Mouse (Mus musculus) hindbrain, embryonic 16.5 days (tissue): ENCODE measurements around the gene 1700123O20Rik. TPM values are rescaled to one million over a fixed set of nuclear protein-coding genes. Genes with fewer than 3 reads are reported as not detected.

Experiments
- microRNA-seq: library from miRNA; unstranded; fragments of <30 nt; microRNA quantifications from one replicate; pipeline ENCODE4, GENCODE M21; 2017
- polyA plus RNA-seq: library from polyadenylated mRNA; unstranded; fragments of >200 nt; fragmentation: Nextera tagmentation; extraction: Ambion mirVana; gene quantifications from 2 replicates; pipeline ENCODE4 v1.2.1, GENCODE M21; 2015

1700123O20Rik gene
- polyA plus RNA-seq, 1 experiment from 2014 or later, result 69.1 TPM

Small RNAs within 50 kb of the gene (microRNA-seq; reads per million reads assigned to microRNA genes)
- gene Mir6948, result 1.7 reads per million

Other genes with a start within 250 kb of the 1700123O20Rik start
- gene Lrp10, start 222.1 kb upstream of the 1700123O20Rik start, polyA plus RNA-seq, result 31.4 and 35.6 TPM in 2 replicates
- gene Rem2, start 210.1 kb upstream of the 1700123O20Rik start, polyA plus RNA-seq, result 38.5 and 39.5 TPM in 2 replicates
- 93.2 and 103 TPM in 2 replicates for gene Prmt5, start 168.7 kb upstream of the 1700123O20Rik start, polyA plus RNA-seq
- 19.4 and 20.7 TPM in 2 replicates for gene Haus4, start 131.6 kb upstream of the 1700123O20Rik start, polyA plus RNA-seq
- 4.7 and 6.0 TPM in 2 replicates for gene Ajuba, start 108.7 kb upstream of the 1700123O20Rik start, polyA plus RNA-seq
- 5.4 and 5.5 TPM in 2 replicates for gene 4931414P19Rik, start 80.2 kb upstream of the 1700123O20Rik start, polyA plus RNA-seq
- gene Psmb5, start 68.2 kb upstream of the 1700123O20Rik start, polyA plus RNA-seq, result 445 and 467 TPM in 2 replicates
- 0.16 and 0.37 TPM in 2 replicates for gene Psmb11, start 64.8 kb upstream of the 1700123O20Rik start, polyA plus RNA-seq
- not detected in 2 replicates for gene Gm17606, start 45.3 kb upstream of the 1700123O20Rik start, polyA plus RNA-seq
- gene Cdh24, start 44.9 kb upstream of the 1700123O20Rik start, polyA plus RNA-seq, result 9.5 and 10.3 TPM in 2 replicates
- gene Acin1, start 715 bp downstream of the 1700123O20Rik start, polyA plus RNA-seq, result 89.5 and 98.2 TPM in 2 replicates
- gene Gm29776, start 12.6 kb downstream of the 1700123O20Rik start, polyA plus RNA-seq, result 0.28 and 0.34 TPM in 2 replicates
- gene Cebpe, start 26.0 kb downstream of the 1700123O20Rik start, polyA plus RNA-seq, result not detected in 2 replicates
- 8.6 and 11.2 TPM in 2 replicates for gene Slc7a8, start 95.7 kb downstream of the 1700123O20Rik start, polyA plus RNA-seq
- 0.20 TPM in 1 of 2 replicates, not detected in the other for gene Rnf212b, start 127.9 kb downstream of the 1700123O20Rik start, polyA plus RNA-seq
- gene Homez, start 184.7 kb downstream of the 1700123O20Rik start, polyA plus RNA-seq, result 11.2 and 12.9 TPM in 2 replicates
- 4.1 and 5.3 TPM in 2 replicates for gene Ppp1r3e, start 191.3 kb downstream of the 1700123O20Rik start, polyA plus RNA-seq
- gene Bcl2l2, start 197.2 kb downstream of the 1700123O20Rik start, polyA plus RNA-seq, result 4.8 and 5.9 TPM in 2 replicates
- gene Gm20521, start 197.2 kb downstream of the 1700123O20Rik start, polyA plus RNA-seq, result 0.14 TPM in 1 of 2 replicates, not detected in the other
- gene Pabpn1, start 206.3 kb downstream of the 1700123O20Rik start, polyA plus RNA-seq, result 127 and 130 TPM in 2 replicates
- gene Slc22a17, start 226.9 kb downstream of the 1700123O20Rik start, polyA plus RNA-seq, result 254 and 275 TPM in 2 replicates
- gene Efs, start 239.9 kb downstream of the 1700123O20Rik start, polyA plus RNA-seq, result 14.2 and 15.5 TPM in 2 replicates
- 1.3 TPM in 2 replicates for gene Il25, start 246.5 kb downstream of the 1700123O20Rik start, polyA plus RNA-seq